14 mouse cellular contexts compared by ENCODE assay signal in the genomic region with DNA sequence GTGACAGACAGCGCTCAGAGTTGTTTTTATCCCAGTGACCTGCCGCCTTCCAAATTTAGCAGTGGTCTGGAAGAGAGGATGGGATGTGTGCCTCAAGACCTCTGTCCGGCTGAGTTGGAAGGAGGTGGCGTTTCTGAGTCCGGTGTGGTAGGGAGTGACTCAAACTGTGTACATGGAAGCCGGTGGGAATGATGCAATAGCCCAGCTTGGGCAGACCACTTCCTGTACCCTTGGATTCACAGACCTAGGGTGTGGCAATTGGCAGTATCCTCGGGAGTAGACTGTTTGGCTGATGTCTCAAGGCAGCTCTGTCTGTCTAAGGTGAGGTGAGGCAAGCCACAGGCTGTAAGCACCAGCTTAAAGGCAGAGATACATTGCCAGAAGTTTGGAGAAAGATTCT. TPM values are rescaled to one million over a fixed set of nuclear protein-coding genes. Genes with fewer than 3 reads are reported as not detected.
A peak's percentile ranks its signal among the peaks of the same experiment; 100 is the strongest.
DNase-seq lines count a peak whose midpoint lies in the region; TF ChIP-seq lines count a peak whose summit lies in the region.
"Had no signal": no experiment of that assay in that cellular context is flagged by ENCODE, and none has a peak within 500 bp of the region (broad histone marks: within the 10 kb centered on the region; RNA-seq: fewer than 3 reads in every experiment).

No protein-coding gene starts in this region.

- H3K4me1 ChIP-seq in thymus, adult 2 months (replicated peaks; ENCODE audit: control insufficient read depth, insufficient read depth, low read length), result peaks cover 11% of the 10 kb centered on the region

- no peaks in the 10 kb centered on the region for H3K27me3 ChIP-seq in thymus, adult 2 months (ENCODE audit: control insufficient read depth, insufficient read depth, low read length)

- no peak for TF ChIP-seq POLR2A in thymus, adult 2 months (IDR thresholded peaks at IDR 0.05; ENCODE audit: control insufficient read depth, extremely low read depth, insufficient read depth, low read length, poor library complexity)

- H3K36me3 ChIP-seq in thymus, adult 2 months (ENCODE audit: control insufficient read depth, insufficient read depth, low read length), result no peaks in the 10 kb centered on the region
- H3K36me3 ChIP-seq: forebrain, embryonic 10.5 days; midbrain, embryonic 15.5 days had no signal

- H3K27ac ChIP-seq in thymus, adult 2 months (ENCODE audit: control insufficient read depth, insufficient read depth, low read length), result no peak overlapping the region
- H3K27ac ChIP-seq: forebrain, embryonic 10.5 days; midbrain, embryonic 15.5 days had no signal

- no peak for TF ChIP-seq CTCF in thymus, adult 2 months (IDR thresholded peaks at IDR 0.05; ENCODE audit: borderline replicate concordance, control insufficient read depth, extremely low read depth, insufficient read depth, low read length, poor library complexity)

- no peak overlapping the region for H3K4me3 ChIP-seq in thymus, adult 2 months (ENCODE audit: control insufficient read depth, insufficient read depth, low read length)
- H3K4me3 ChIP-seq: forebrain, embryonic 10.5 days; midbrain, embryonic 15.5 days had no signal

- peak; percentile 79 for DNase-seq in 3134 (ENCODE audit: extremely low read depth, insufficient read length, low spot score)
- peak; percentile 93 for DNase-seq in 3T3-L1 (ENCODE audit: low read depth, low spot score)
- DNase-seq in gonadal fat pad, adult 2 months (ENCODE audit: low read depth), result peak; percentile 50
- DNase-seq in lung, postnatal 36 days, result peak; percentile 62
- DNase-seq in thymus, adult 18-20 months, result no peak
- no peak for DNase-seq in thymus, adult 2 months
- DNase-seq in thymus, postnatal 36 days, result no peak
- DNase-seq: adrenal gland, postnatal 36 days; cerebellum, adult 18-20 months; embryo, embryonic 11 days; kidney, adult 8-10 months; thymus, postnatal 25 days had no signal

- 81% methylated on average over 7 of the region's 7 CpGs for WGBS in thymus, adult 2 months

RNA-seq across cellular contexts. Expression of a gene that starts 6.0 kb away (rescaled TPM):
- polyA plus RNA-seq in gonadal fat pad, adult 2 months (2012; rRNA removed), result 17.4 and 26.7 TPM in 2 replicates
- 37.5 and 46.9 TPM in 2 replicates for polyA plus RNA-seq in thymus, adult 2 months (2012; rRNA removed)

Comparison
In these comparisons a context has a peak if more than half of its experiments do, and no peak if none do; other contexts are left out.
1. DNase-seq: peak in 3134 (single experiment), 3T3-L1 (single experiment), gonadal fat pad, adult 2 months (single experiment) and lung, postnatal 36 days (single experiment); none in thymus, adult 18-20 months (0 of 2), thymus, adult 2 months (single experiment) and thymus, postnatal 36 days (0 of 2).